28 mouse cellular contexts compared by ENCODE assay signal in the genomic region with DNA sequence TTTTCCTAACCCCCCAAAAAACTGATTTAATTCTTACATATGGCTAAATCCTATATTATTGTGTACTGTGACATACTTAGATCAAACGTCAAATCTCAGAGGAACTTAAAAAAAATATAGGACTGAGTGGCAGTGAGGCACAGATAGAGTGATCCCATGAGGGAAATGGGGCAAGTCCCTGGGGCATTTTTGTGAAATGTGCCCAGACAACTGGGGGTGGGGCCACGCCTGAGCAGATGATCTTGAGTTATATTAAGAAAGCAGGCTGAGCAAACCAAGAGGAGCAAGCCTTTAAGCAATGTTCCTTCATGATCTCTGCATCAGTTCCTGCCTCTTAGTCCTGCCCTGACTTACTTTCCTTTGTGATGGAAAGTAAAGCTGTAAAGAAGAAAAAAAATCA.
A peak's percentile ranks its signal among the peaks of the same experiment; 100 is the strongest.
DNase-seq lines count a peak whose midpoint lies in the region; ATAC-seq and TF ChIP-seq lines count a peak whose summit lies in the region.
"Had no signal": no experiment of that assay in that cellular context is flagged by ENCODE, and none has a peak within 500 bp of the region (broad histone marks: within the 10 kb centered on the region; RNA-seq: fewer than 3 reads in every experiment).

No protein-coding gene starts in this region.

- no peak for TF ChIP-seq POLR2A in spleen, adult 2 months (IDR thresholded peaks at IDR 0.05; ENCODE audit: low read depth, low read length)

- H3K9ac ChIP-seq in embryonic facial prominence, embryonic 14.5 days (ENCODE audit: low read depth, low read length), result no peak overlapping the region
- H3K9ac ChIP-seq: embryonic facial prominence, embryonic 15.5 days; forebrain, embryonic 12.5 days; forebrain, embryonic 15.5 days; heart, embryonic 12.5 days; heart, embryonic 15.5 days; hindbrain, embryonic 13.5 days; intestine, embryonic 15.5 days had no signal

- H3K9me3 ChIP-seq in embryonic facial prominence, embryonic 14.5 days (ENCODE audit: control insufficient read depth, low read length), result no peaks in the 10 kb centered on the region
- no peaks in the 10 kb centered on the region for H3K9me3 ChIP-seq in embryonic facial prominence, embryonic 10.5 days
- H3K9me3 ChIP-seq: embryonic facial prominence, embryonic 15.5 days; forebrain, embryonic 12.5 days; forebrain, embryonic 15.5 days; G1E; heart, embryonic 12.5 days; heart, embryonic 15.5 days; hindbrain, embryonic 10.5 days; hindbrain, embryonic 13.5 days; intestine, embryonic 15.5 days had no signal

- no peaks in the 10 kb centered on the region for H3K4me1 ChIP-seq in embryonic facial prominence, embryonic 14.5 days (ENCODE audit: control insufficient read depth, insufficient read depth, low read length)
- H3K4me1 ChIP-seq in embryonic facial prominence, embryonic 10.5 days, result no peaks in the 10 kb centered on the region; the same call in 1 of the 2 replicates
- no peaks in the 10 kb centered on the region for H3K4me1 ChIP-seq in spleen, adult 2 months (ENCODE audit: control insufficient read depth, insufficient read depth, insufficient read length)
- H3K4me1 ChIP-seq: embryonic facial prominence, embryonic 15.5 days; forebrain, embryonic 12.5 days; forebrain, embryonic 15.5 days; heart, embryonic 12.5 days; heart, embryonic 15.5 days; hindbrain, embryonic 10.5 days; hindbrain, embryonic 13.5 days; intestine, embryonic 15.5 days had no signal

- H3K4me3 ChIP-seq in embryonic facial prominence, embryonic 14.5 days (ENCODE audit: low read depth, low read length), result no peak overlapping the region
- H3K4me3 ChIP-seq in embryonic facial prominence, embryonic 10.5 days, result no peak overlapping the region
- no peak overlapping the region for H3K4me3 ChIP-seq in spleen, adult 2 months (ENCODE audit: extremely low read depth, insufficient read depth, insufficient read length)
- H3K4me3 ChIP-seq: embryonic facial prominence, embryonic 15.5 days; forebrain, embryonic 12.5 days; forebrain, embryonic 15.5 days; heart, embryonic 12.5 days; heart, embryonic 15.5 days; hindbrain, embryonic 10.5 days; hindbrain, embryonic 13.5 days; intestine, embryonic 15.5 days had no signal

- no peaks in the 10 kb centered on the region for H3K27me3 ChIP-seq in embryonic facial prominence, embryonic 14.5 days (replicated peaks; ENCODE audit: control insufficient read depth, insufficient read depth, low read length)
- no peaks in the 10 kb centered on the region for H3K27me3 ChIP-seq in embryonic facial prominence, embryonic 10.5 days (replicated peaks; ENCODE audit: low read depth, poor library complexity, severe bottlenecking)
- no peaks in the 10 kb centered on the region for H3K27me3 ChIP-seq in spleen, adult 2 months (ENCODE audit: control insufficient read depth, insufficient read depth, low read length)
- H3K27me3 ChIP-seq in splenic B cell, adult 2 months (ENCODE audit: control insufficient read depth, insufficient read depth, low read length, poor library complexity, severe bottlenecking), result no peaks in the 10 kb centered on the region
- H3K27me3 ChIP-seq: embryonic facial prominence, embryonic 15.5 days; forebrain, embryonic 12.5 days; forebrain, embryonic 15.5 days; heart, embryonic 12.5 days; heart, embryonic 15.5 days; hindbrain, embryonic 13.5 days; intestine, embryonic 15.5 days had no signal

- DNase-seq in embryonic facial prominence, embryonic 14.5 days (ENCODE audit: low spot score), result peak; percentile 13
- DNase-seq in embryonic facial prominence, embryonic 10.5 days (ENCODE audit: low spot score), result no peak
- DNase-seq in spleen, adult 2 months (ENCODE audit: low read depth in 1 of 2, low spot score in 2 of 2), result peak; percentile 18 to 23
- no peak for DNase-seq in spleen, adult 12 weeks (ENCODE audit: low spot score)
- peak; percentile 38 to 54 for DNase-seq in B cell, adult 2 months
- peak; percentile 66 for DNase-seq in splenic B cell, adult 2 months (ENCODE audit: low read depth, low spot score)
- no peak for DNase-seq in thymus, postnatal 36 days
- DNase-seq: adrenal gland, adult 8-10 months; cerebellum, adult 18-20 months; cerebellum, adult 9-10 months; cerebellum, postnatal 25 days; embryo, embryonic 11 days; gastrocnemius, postnatal 10 days; gastrocnemius, postnatal 36 days; heart, postnatal 10 days; heart, postnatal 36 days; kidney, adult 11 months had no signal

- 47% methylated on average over 2 of the region's 2 CpGs for WGBS in embryonic facial prominence, embryonic 14.5 days
- 63% methylated on average over 2 of the region's 2 CpGs for WGBS in embryonic facial prominence, embryonic 10.5 days
- 36% methylated on average over 2 of the region's 2 CpGs for WGBS in spleen, adult 2 months

- H3K27ac ChIP-seq in embryonic facial prominence, embryonic 14.5 days (replicated peaks; ENCODE audit: low read depth, low read length), result no peak overlapping the region
- no peak overlapping the region for H3K27ac ChIP-seq in embryonic facial prominence, embryonic 10.5 days (replicated peaks)
- H3K27ac ChIP-seq in spleen, adult 2 months (ENCODE audit: insufficient read depth, low read length), result no peak overlapping the region
- H3K27ac ChIP-seq: embryonic facial prominence, embryonic 15.5 days; forebrain, embryonic 12.5 days; forebrain, embryonic 15.5 days; heart, embryonic 15.5 days; hindbrain, embryonic 10.5 days; hindbrain, embryonic 13.5 days; intestine, embryonic 15.5 days had no signal

- ATAC-seq in embryonic facial prominence, embryonic 14.5 days (ENCODE audit: low read depth), result no peak
- ATAC-seq: forebrain, embryonic 15.5 days; hindbrain, embryonic 16.5 days; intestine, embryonic 15.5 days; Patski had no signal

- no peak overlapping the region for H3K4me2 ChIP-seq in embryonic facial prominence, embryonic 14.5 days (ENCODE audit: low read depth, low read length)
- H3K4me2 ChIP-seq: embryonic facial prominence, embryonic 15.5 days; forebrain, embryonic 12.5 days; forebrain, embryonic 15.5 days; heart, embryonic 12.5 days; heart, embryonic 15.5 days; hindbrain, embryonic 13.5 days; intestine, embryonic 15.5 days had no signal

- no peak for TF ChIP-seq CTCF in spleen, adult 2 months (IDR thresholded peaks at IDR 0.05; ENCODE audit: extremely low read depth, insufficient read depth, insufficient read length, insufficient replicate concordance)

- H3K36me3 ChIP-seq in embryonic facial prominence, embryonic 14.5 days (ENCODE audit: control insufficient read depth, insufficient read depth, low read length), result no peaks in the 10 kb centered on the region
- no peaks in the 10 kb centered on the region for H3K36me3 ChIP-seq in embryonic facial prominence, embryonic 10.5 days (replicated peaks)
- no peaks in the 10 kb centered on the region for H3K36me3 ChIP-seq in spleen, adult 2 months (ENCODE audit: control insufficient read depth, insufficient read depth, low read length)
- H3K36me3 ChIP-seq in splenic B cell, adult 2 months (ENCODE audit: control insufficient read depth, insufficient read depth, low read length, poor library complexity, severe bottlenecking), result no peaks in the 10 kb centered on the region
- H3K36me3 ChIP-seq: embryonic facial prominence, embryonic 15.5 days; forebrain, embryonic 12.5 days; forebrain, embryonic 15.5 days; G1E; heart, embryonic 12.5 days; heart, embryonic 15.5 days; hindbrain, embryonic 10.5 days; hindbrain, embryonic 13.5 days; intestine, embryonic 15.5 days had no signal

Comparison
In these comparisons a context has a peak if more than half of its experiments do, and no peak if none do; other contexts are left out.
1. DNase-seq: peak in embryonic facial prominence, embryonic 14.5 days (single experiment), spleen, adult 2 months (2 of 2), B cell, adult 2 months (2 of 2) and splenic B cell, adult 2 months (single experiment); none in embryonic facial prominence, embryonic 10.5 days (single experiment), spleen, adult 12 weeks (single experiment) and thymus, postnatal 36 days (0 of 2).